Mouse (Mus musculus) brain, adult 2 months (tissue): ENCODE data around the gene Nln.

ENCODE experiments used
- DNase-seq: peaks from one replicate; pipeline ENCODE4 v3.0.0; 2011; ENCODE audit warnings: low read depth, low spot score

Nln gene

DNA sequence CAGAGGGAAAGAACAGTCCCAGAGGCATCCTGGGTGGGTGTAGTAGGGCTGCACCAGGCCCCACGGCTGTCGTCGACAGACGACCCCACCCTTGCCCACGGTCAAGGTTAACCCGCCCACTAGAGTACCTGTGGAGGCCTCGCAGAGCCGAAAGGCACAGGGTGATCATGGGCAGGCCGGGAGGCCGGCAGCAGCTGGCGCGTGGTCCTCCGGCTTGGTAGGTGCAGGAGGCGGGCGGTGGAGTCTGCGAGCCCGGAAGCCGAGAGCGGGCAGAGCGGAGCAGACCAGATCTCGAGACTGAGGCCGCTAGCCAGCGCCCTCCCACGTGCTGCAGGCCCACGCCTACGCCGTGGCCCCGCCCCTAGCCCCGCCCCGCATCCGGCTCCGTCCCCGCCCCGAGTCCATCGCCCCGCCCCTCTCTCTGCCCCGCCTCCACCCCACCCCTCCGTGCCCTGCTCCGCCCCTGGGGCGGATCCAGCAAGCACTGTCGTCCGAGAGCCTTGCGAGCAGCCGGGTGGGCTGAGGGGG, at the start of gene Nln, which contains the start of gene Sgtb:
Gene Nln, minus strand, starts transcription at position 327 of the 528 bp plus-strand sequence.
Gene Sgtb, plus strand, starts transcription at position 454 of the 528 bp plus-strand sequence.
- peak; percentile 94 for DNase-seq

DNA sequence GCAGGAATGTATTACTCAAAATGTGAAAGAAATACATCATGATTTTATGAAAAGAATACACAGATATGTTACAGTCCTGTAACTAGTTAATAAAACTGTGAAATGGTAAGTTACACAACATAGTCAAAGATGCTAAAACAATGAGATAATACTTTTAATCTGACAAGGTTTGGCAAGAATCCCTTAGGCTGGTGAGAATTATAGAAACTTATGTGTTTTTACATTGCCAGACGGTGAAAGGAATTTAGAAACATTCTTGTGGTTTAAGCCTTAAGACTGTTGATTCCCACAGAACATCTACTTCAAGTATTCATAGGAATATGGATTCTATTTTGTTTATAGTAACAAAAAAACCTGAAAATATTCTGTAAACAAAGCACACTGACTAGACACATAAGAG, 46.3 kb upstream of the Nln start:
- DNase-seq = no peak

DNA sequence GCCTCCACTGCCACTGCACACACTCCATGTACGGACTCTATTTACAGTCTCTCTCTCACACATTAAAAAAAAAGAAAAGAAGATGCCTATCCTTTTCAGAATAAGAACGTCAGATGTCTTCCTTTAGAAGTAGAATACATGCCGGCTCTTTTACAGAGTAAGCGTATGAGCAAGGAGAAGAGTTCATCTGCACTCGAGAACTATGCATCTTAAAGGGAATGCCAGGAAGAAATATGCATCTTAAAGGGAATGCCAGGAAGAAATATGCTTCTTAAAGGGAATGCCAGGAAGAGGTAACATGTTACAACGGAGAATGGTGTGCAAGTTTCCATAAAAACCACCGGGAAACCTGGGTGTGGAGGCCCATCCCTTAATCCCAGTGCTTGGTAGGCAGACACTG, 45.7 kb upstream of the Nln start:
- DNase-seq = no peak

DNA sequence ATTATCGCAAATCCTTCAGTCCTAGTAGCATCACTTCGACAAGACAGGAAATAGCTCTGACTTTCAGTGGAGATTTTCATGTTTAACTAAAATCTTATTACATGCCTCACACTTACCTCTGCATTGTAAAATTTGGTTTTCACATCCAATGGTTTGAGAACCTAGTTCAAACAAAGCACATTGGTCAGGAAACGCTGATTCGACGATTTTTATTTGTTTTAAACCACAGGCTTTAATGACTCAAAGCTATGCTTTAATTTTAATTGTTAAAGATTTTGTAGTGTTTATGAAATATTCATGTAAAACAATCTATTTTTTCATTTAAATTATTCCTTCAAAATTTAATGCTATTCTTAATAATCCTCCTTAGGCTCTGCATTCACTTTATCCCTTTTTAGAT, 44.8 kb upstream of the Nln start:
- DNase-seq = no peak

DNA sequence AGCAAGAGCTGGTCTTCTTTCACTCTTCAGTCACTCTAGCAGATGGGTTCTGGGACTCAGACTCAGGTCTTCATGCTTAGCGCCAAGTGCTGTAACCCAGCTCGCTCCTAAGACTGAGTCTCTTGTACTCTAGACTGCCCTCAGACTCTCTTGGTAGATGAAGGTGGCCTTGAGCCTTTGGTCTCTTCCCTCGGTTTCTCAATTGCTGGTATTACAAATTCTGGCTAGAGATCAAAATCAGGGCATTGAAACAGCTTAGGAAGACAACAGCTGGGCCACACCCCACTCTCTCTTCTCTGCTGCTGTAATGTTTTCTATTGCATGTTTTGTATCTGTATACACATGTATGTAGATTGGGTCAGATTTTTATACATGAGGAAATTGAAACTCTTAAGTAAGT, 36.2 kb upstream of the Nln start:
- no peak for DNase-seq

DNA sequence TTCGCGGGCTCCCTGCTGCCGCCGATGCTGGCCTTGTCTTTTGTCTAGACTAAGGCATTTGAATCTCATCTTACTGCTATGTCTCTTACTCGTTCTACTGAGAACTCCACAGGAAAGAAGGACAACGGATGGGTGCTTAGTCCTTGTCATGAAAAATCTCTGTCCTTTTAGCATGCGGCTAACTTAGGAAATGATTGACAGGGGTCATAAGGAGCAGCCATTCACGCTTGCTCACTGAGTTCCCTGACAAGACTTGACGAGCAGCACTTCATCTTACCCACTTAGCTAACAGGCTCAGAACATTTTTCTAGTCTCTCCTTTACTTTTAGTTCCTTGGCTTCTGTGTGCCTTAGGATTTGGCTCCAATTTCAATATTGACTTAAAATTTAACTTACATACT, 35.5 kb upstream of the Nln start:
- no peak for DNase-seq

DNA sequence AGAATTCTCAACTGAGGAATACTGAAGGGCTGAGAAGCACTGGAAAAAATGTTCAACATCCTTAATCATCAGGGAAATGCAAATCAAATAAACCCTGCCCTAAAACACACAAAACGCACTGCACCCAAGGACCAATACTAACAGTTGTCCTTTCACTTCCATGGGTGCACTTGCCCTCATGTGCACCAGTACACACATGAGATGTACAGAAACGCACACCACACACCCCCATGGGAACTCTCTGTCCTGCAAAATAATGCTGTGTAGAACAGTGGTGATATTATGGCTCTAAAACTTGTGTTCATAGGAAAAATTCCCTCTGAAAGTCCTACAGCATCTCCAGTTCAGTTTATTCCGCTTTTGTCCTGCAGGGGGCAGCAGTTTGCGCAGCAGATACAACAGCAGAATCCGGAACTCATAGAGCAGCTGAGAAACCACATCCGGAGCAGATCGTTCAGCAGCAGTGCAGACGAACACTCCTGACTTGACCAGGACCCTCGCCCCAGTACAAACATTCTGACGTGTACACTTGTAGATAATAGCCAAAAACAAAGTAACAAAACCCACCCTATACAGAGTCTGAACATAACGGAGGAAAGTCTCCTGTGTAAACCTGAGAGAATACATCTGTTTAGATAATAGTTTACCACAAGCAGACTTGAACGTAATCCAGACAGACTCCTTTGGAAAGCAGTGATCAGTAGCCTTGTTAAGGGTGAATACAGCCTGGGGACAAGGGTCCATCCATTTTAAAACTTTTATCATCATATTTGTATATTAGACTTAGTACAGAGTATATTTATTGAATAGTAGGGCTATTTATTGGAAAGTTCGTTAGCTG, 30.2 kb upstream of the Nln start:
- peak; percentile 87 for DNase-seq

DNA sequence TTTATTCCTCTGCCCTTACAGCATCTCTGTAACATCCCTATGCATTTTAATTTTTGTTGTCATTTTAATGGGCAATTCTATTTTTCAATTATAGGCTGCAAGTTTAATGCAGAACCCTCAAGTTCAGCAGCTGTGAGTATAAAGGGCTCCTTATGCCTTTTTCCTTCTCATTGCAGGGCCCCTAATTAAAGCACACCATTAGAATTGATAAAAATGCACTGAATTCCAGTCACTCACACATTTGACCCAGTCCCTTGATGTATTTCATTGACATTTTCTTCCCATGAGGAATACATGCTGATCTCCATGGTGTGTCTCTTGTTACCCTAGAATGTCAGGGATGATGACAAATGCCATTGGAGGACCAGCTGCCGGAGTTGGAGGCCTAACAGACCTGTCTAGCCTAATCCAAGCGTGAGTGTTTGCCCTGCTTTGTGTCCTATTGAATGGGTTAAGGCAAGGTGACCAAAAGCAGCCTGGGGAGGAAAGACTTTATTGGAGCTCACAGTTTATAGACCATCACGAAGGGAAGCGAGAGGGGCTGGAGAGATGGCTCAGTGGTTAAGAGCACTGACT, 25.2 kb upstream of the Nln start:
- no peak for DNase-seq

DNA sequence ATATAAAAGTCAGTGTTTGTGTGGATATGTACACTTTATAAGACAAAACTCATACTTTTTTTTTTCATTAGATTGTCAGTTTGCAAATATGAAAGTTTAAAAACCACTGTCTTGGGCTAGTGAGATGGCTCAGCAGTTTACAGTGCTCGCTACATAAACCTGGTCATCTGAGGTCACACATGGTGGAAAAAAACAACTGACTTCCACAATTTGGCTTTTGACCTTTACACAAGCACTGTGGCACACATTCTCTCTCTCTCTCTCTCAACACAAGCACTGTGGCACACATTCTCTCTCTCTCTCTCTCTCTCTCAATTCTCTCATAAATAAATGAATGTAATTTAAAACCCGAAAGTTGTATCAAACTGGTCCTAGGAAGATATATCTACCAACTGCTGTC, 23.1 kb upstream of the Nln start:
- no peak for DNase-seq

DNA sequence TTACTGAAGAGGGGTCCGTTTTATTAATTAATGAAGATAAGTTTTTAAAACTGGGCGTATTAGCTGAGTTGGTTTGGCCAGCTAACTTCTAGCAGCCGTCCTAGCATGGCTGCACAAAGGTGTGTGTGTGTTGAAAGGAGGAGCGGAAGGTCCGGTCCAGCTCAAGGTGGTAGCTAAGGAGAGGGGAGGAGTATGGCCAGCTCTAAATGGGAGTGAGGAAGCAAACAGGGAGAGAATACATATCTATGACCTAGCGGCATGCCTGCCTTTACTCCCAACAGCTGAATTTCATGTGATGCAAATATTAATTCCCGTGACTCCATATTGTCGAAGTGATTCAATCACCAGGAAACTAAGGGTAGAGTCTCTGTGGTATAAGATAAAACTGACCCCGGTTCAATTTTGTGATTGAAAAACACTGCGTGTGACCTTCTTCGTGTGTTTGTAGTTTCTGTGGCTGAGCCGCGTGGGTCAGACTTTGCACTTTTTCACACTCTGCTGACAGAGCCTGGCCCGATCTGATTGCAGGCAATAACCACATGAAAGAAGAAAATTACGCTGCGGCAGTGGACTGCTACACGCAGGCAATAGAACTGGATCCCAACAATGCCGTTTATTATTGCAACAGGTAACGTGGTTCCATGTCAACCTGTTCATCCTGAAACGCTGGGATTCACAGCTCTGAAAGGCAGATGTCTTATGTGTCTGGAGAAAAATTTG, 14.4 kb upstream of the Nln start:
- DNase-seq = no peak

DNA sequence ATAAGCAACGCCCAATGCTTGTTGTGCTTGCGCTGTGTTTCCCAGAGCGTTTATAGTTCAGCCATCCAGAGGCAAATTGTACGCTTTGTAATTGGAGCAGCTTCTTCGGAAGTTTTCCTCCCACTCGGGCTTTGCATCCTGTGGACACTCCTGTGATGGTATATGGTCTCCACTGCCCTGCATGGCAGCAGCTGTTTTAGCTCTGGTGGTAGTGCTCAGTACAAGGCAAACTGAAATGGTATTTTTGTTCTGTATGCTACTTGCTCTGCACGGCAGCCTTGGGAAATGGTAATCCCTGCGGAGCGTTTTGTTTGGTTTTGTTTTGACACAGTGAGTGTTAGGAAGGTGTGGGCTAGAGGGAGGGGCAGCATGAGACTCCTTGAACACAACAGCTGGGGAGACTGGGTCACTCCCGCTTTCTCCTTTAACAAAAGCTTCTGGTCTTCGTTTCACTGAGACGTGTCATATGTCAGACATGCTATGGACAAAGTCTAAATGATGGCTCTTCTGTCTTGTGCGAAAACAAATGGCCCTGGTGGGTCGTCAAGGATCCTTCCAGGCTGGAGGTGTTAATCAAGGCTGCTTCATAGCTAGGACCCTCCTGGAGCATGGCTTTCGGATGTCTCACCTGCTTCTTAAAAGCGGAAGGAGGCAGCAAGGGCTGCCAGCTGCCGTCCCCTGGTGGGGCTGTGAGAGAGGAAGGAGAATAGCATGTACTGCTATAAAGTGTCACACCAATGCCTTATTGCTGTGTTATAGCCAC, 12.8 kb upstream of the Nln start:
- peak; percentile 14 for DNase-seq

DNA sequence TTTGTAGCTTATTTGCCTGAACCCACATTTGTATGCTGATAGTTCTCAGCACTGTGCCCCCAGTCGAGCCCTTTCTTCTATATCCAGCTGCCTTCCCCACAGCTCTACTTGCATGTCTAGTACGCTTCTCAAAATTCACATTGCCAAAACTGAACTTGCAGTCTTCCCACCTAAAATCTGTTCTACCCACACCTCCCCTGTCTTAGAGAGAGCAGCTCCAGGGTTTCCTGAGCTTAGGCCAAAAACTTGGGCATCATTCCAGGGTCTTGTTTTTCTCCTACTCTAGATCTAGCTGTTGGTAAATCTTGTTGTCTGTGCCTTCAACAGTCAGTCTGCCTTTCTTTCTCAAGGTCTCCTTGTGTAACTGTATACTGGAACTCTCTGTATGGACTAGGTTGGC, 5.4 kb upstream of the Nln start:
- DNase-seq = peak; percentile 92

DNA sequence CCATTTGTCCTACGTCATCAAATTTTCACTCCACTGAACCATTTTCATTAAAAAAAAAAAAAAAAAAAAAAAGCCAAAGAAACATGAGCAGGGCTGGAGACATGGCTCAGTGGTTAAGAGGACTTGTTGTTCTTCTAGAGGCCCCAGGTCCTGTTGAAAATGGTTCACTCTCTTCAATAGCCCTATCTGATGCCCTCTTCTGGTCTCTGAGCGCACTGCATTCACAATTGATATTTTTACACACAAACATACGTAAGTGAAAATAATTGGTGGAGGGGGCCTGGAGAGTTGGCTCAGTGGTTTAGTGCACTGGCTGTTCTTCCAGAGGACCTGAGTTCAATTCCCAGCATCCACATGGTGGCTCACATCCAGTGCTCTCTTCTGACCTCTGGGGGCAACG, 4.4 kb upstream of the Nln start:
- peak; percentile 37 for DNase-seq

DNA sequence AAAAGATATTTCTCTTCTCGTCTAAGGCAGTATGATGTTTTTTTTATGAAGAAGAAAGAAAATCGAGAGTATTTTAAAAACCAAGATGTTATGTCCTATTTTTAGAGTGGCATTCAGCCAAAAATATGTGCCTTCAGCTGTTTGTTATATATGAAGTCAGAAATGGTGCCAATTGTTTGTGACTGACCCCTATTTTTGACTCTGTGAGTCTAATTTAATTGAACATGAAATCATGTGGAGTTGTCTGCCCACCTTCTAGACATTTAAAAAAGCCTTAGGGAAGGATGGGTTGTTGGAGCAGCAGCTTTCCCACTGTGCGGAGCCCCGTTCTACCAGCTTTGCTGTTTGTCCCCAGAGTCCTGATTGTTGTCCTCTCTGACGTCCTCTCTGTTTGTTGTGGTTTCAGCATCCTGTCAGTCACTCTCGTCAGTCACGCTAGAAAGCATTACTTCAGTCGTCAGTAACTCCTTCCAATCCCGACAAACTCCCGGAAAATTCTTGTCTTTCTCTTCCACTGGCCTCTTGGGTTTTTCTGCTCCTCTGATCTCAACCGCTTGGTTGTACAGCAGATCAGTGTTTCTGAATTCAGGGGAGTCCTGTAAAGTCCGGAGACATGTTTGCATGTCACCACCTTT, 3.0 kb upstream of the Nln start:
- peak; percentile 71 for DNase-seq

DNA sequence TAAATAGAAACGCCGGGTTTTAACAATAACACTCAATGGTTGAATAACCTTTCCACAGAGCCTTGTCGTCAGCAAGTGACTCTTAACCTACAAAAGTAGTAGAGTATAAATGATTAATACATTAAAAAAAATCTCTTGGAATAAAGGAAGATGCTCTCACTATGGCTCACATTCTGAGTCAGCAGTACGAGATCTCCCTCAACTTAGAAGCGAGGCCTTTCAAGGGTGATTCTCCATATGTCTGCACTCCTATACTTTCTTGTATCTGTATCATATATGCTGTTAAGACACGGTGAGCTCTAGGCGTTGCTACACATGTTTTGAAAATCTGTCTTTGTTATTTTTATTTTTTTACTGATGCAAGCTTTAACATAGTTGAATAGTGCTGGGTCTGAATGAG, 1.1 kb upstream of the Nln start:
- peak; percentile 56 for DNase-seq

DNA sequence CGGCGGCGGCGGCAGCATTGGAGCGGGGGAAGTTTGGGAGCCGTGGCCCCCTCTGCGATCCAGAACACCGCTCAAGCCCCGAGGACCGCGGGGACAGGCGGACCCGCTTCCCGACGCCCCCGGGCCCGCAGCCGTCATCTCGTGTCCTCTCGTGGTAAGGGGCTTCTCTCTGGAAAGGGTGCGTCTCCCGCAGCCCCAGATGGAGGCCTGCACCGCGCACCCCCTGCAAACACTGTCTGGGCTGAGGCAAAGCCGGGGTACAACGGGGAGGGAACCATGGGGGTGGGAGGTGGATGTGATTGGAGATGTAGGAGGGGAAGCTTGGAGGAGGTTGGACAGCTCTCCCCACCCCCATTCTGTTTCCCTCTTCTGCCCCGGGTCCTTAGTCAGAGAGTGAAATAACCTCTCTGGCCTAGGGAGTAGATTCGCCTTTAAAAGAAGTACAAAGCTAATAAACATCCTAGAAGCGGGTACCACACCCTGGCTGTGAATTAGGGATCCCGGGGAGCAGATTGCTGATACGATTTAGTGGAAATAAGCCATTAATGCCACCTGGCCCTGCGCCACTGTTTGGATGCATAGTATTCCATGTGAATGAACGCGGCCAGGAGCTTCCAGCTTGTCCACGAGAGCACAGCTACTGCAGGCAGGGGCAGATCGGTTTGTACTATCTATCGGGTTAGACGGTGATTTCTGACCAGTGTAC, 555 bp upstream of the Nln start:
- peak; percentile 78 for DNase-seq

DNA sequence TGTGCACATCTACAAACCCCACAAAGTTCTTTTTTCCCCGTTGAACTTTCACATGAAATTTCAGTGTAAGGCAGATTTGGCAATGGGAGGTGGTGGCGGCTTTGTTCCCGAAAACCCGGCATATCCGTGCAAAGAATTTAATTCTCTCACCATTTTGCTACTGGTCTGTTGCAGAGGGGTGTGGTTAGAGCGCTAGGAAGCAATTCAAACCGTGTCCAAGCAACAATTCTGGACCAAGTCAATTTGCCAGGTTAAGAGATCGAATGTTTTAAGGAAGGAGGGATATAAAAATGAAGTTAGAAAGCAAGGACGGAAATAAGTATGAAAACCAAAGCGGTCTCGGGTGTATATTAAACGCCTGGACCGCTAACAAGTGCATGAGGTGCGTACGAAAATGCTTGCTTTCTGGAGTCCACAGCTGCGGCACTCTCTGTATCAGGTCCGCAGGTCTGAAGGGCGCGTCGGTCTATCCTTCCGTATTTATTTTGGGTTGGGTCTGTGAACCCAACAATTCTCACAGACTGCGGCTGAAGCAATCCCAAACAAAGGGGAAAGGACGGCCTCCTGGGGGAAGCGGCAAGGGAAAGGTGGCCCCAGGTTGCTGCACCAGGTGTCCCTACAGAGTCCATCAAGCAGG, 645 bp downstream of the Nln start:
- peak; percentile 46 for DNase-seq

DNA sequence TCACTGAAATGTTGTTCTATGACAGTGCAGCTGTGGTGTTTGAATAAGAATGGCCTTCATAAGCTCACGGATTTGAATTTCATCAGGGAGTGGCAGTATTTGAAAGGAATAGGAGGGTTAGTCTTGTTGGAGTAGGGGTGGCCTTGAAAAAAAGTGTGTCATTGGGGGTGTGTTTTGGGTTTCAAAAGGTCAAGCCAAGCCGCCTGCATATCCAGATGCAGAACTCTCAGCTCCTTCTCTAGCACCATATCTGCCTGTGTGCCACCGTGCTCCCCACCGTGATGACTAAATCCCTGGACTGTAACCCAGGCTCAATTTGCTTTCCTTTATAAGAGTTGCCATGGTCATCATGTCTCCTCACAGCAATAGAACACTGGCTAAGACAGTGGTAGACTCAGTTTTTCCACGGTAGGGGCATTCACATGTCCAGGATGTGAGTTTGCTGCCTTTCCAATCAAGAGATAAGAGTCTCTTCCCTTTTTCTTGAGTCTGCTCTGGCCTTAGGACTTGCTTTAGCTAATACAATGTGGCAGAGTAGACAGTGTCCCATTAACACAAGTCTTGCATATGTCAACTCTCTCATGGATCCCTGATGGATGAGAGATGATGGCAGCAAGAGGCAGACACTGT, 7.7 kb downstream of the Nln start:
- DNase-seq = no peak

DNA sequence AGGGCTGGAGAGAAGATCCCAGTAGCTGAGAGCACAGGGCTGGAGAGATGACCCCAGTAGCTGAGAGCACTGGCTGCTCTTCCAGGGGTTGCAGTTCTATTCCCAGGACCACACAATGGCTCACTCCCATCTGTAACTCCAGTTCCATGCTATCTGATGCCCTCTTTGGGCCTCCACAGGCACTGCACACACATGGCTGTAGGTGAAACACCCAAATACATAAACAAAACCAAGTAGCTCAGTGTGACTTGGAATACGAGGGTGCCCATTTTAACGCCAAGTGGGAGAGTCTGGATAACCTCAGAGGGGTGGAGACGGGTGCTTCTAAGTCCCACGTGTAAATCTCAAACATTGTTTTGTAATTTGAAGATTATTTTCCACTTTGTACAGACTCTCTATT, 9.0 kb downstream of the Nln start:
- no peak for DNase-seq

DNA sequence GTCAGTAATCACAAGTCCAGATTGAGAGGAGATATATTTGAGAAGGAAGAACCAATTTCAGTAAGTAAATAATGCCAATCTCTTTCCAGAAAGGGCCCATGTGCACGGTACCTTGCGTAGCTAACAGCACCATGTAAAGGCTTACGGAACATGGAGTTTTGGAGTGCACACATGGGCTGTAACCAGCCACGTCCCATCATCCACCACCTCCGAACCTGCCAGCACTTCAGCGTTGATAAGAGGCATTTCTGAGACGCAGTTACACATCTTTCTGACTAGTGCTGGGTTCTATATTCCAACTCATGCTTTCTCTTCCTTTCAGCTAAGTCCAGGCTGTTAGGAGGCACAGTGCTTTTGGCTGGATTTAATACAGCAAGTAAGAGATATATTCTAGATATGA, 12.2 kb downstream of the Nln start:
- no peak for DNase-seq
